Comparison of ENCODE assay signal across 8 mouse cellular contexts in the genomic region with DNA sequence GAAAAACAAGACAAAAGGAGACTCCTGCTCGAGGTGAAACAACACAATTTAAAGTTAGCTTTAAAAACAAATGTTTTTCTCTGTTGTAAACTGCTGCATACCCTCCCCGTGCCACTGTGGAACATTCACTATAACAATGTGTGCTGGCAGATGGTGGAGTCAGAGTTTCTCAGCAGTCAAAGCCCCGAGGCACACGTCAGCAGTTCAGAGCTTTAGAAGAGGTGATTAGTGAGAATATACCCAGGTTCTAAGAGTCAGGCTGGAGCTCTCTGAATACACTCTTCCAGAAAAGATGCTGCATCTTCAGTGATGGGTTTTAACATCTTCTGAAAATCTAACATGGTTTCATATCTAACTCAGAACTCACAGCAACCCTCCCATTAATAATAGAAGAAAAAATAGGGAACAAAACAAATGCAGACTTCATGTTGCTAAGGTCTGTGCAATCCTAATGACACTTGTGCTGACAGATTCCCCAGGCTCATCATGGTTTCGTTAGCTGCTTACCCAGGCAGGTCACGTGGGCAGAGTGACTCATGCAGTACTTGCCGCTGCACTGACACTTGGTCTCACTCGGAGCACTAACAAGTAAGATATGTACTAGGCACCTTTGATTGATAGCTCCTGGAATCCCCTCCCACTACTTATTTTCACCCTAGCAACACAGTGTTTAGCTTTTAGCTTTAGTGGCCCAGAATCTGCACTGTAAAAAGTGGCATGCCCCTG. TPM values are rescaled to one million over a fixed set of nuclear protein-coding genes. Genes with fewer than 3 reads are reported as not detected.
A peak's percentile ranks its signal among the peaks of the same experiment; 100 is the strongest.
DNase-seq lines count a peak whose midpoint lies in the region; ATAC-seq and TF ChIP-seq lines count a peak whose summit lies in the region.

No protein-coding gene starts in this region.

- peaks cover 22% of the 10 kb centered on the region for H3K4me1 ChIP-seq in liver, postnatal 0 days (ENCODE audit: insufficient read depth)
- H3K4me1 ChIP-seq in liver, embryonic 11.5 days (replicated peaks; ENCODE audit: control insufficient read depth, insufficient read depth, low read length) = peaks cover 6% of the 10 kb centered on the region
- H3K4me1 ChIP-seq in heart, embryonic 13.5 days = peaks cover 18% of the 10 kb centered on the region

- 0 out of 2 replicates have a peak overlapping the region, but pooled peaks have one; percentile 13 for H3K9ac ChIP-seq in liver, postnatal 0 days (replicated peaks)
- H3K9ac ChIP-seq in liver, embryonic 11.5 days (ENCODE audit: low read depth, low read length) = no peak overlapping the region
- H3K9ac ChIP-seq in heart, embryonic 13.5 days = no peak overlapping the region

- H3K27ac ChIP-seq in liver, postnatal 0 days (ENCODE audit: low read depth) = no peak overlapping the region; the same call in 1 of the 2 replicates
- H3K27ac ChIP-seq in liver, embryonic 11.5 days (ENCODE audit: low read depth, low read length) = no peak overlapping the region
- peak overlapping the region; percentile 55 for H3K27ac ChIP-seq in heart, embryonic 13.5 days (replicated peaks)

- TF ChIP-seq EP300 in liver, postnatal 0 days (IDR thresholded peaks at IDR 0.05; ENCODE audit: low read depth) = no peak

- H3K36me3 ChIP-seq in liver, postnatal 0 days (replicated peaks; ENCODE audit: insufficient read depth, low read length) = peaks cover 52% of the 10 kb centered on the region
- peaks cover 35% of the 10 kb centered on the region for H3K36me3 ChIP-seq in liver, embryonic 11.5 days (ENCODE audit: control insufficient read depth, insufficient read depth, low read length)
- H3K36me3 ChIP-seq in heart, embryonic 13.5 days = peaks cover 85% of the 10 kb centered on the region

- DNase-seq in liver, postnatal 0 days = no peak
- DNase-seq in liver, embryonic 11.5 days (ENCODE audit: low spot score) = no peak
- peak; percentile 75 for DNase-seq in lung, postnatal 25 days (ENCODE audit: low spot score)
- no peak for DNase-seq in thymus, postnatal 36 days
- no peak for DNase-seq in thymus, postnatal 10 days (ENCODE audit: low spot score in 2 of 2)

- H3K4me2 ChIP-seq in liver, postnatal 0 days (ENCODE audit: low read depth, low read length) = no peak overlapping the region
- H3K4me2 ChIP-seq in liver, embryonic 11.5 days = no peak overlapping the region
- no peak overlapping the region for H3K4me2 ChIP-seq in heart, embryonic 13.5 days

- peak; percentile 38; the same call in 1 of the 2 replicates for ATAC-seq in liver, postnatal 0 days
- no peak for ATAC-seq in liver, embryonic 11.5 days (replicated peaks; ENCODE audit: low FRiP score)
- ATAC-seq in activated CD4-positive, CD25-positive, alpha-beta regulatory T cell, adult 4 months = peak; percentile 61
- ATAC-seq in heart, embryonic 13.5 days (ENCODE audit: extremely low read depth, insufficient number of reproducible peaks, low FRiP score, low TSS enrichment) = no peak; the same call in 1 of the 2 replicates
- ATAC-seq in megakaryocyte, adult 5-6 weeks (ENCODE audit: poor library complexity, severe bottlenecking) = no peak

- no peaks in the 10 kb centered on the region for H3K9me3 ChIP-seq in liver, postnatal 0 days (ENCODE audit: low read length)
- no peaks in the 10 kb centered on the region for H3K9me3 ChIP-seq in liver, embryonic 11.5 days (ENCODE audit: control insufficient read depth, low read length)
- H3K9me3 ChIP-seq in heart, embryonic 13.5 days = no peaks in the 10 kb centered on the region

- 82% methylated on average over 8 of the region's 8 CpGs for WGBS in liver, postnatal 0 days (ENCODE audit: insufficient replicate concordance)
- WGBS in liver, embryonic 11.5 days = 74% methylated on average over 8 of the region's 8 CpGs
- 46% methylated on average over 8 of the region's 8 CpGs for WGBS in heart, embryonic 13.5 days

- no peaks in the 10 kb centered on the region for H3K27me3 ChIP-seq in liver, postnatal 0 days (ENCODE audit: insufficient read depth, low read length)
- H3K27me3 ChIP-seq in liver, embryonic 11.5 days (replicated peaks; ENCODE audit: control insufficient read depth, insufficient read depth, low read length) = no peaks in the 10 kb centered on the region
- H3K27me3 ChIP-seq in heart, embryonic 13.5 days (replicated peaks) = no peaks in the 10 kb centered on the region

- TF ChIP-seq CTCF in liver, postnatal 0 days (IDR thresholded peaks at IDR 0.05; ENCODE audit: low read depth) = no peak

- H3K4me3 ChIP-seq in liver, postnatal 0 days (ENCODE audit: low read depth, low read length) = no peak overlapping the region
- no peak overlapping the region for H3K4me3 ChIP-seq in liver, embryonic 11.5 days (ENCODE audit: low read depth, low read length)
- no peak overlapping the region for H3K4me3 ChIP-seq in heart, embryonic 13.5 days

RNA-seq across cellular contexts. Expression of gene Vil1, which starts 28.7 kb away (rescaled TPM):
- 0.13 and 0.19 TPM in 2 replicates for polyA plus RNA-seq in liver, postnatal 0 days (2015; fragmentation: Nextera tagmentation; extraction: Ambion mirVana)
- polyA plus RNA-seq in liver, embryonic 11.5 days (2014; fragmentation: Nextera tagmentation; extraction: Ambion mirVana) = 0.88 and 0.94 TPM in 2 replicates
- under 1 TPM in 1 of 2 experiments, not detected in 1; 0.13 TPM for polyA plus RNA-seq in activated CD4-positive, CD25-positive, alpha-beta regulatory T cell, adult 4 months (2017; shearing (Covaris generic))
- 0.19 and 0.45 TPM in 2 replicates for polyA plus RNA-seq in heart, embryonic 13.5 days (2015; fragmentation: Nextera tagmentation; extraction: Ambion mirVana)
- total RNA-seq in megakaryocyte, adult 5-6 weeks (2015) = not detected in 2 replicates
- total RNA-seq in megakaryocyte, adult 5-6 weeks (2017) = not detected in 2 replicates

RNA-seq across cellular contexts. Expression of gene Ctdsp1, which starts 46.6 kb away (rescaled TPM):
- 40.0 and 40.4 TPM in 2 replicates for polyA plus RNA-seq in liver, postnatal 0 days (2015; fragmentation: Nextera tagmentation; extraction: Ambion mirVana)
- polyA plus RNA-seq in liver, embryonic 11.5 days (2014; fragmentation: Nextera tagmentation; extraction: Ambion mirVana) = 65.2 and 71.1 TPM in 2 replicates
- 10 to 100 TPM; 29.9 to 31.9 TPM for polyA plus RNA-seq in activated CD4-positive, CD25-positive, alpha-beta regulatory T cell, adult 4 months (2017; shearing (Covaris generic))
- 57.3 and 60.4 TPM in 2 replicates for polyA plus RNA-seq in heart, embryonic 13.5 days (2015; fragmentation: Nextera tagmentation; extraction: Ambion mirVana)
- 130 and 145 TPM in 2 replicates for total RNA-seq in megakaryocyte, adult 5-6 weeks (2015)
- 53.2 and 61.1 TPM in 2 replicates for total RNA-seq in megakaryocyte, adult 5-6 weeks (2017)

Comparison
In these comparisons a context has a peak if more than half of its experiments do, and no peak if none do; other contexts are left out.
1. ATAC-seq: peak in liver, postnatal 0 days (single experiment) and activated CD4-positive, CD25-positive, alpha-beta regulatory T cell, adult 4 months (single experiment); none in liver, embryonic 11.5 days (single experiment), heart, embryonic 13.5 days (single experiment) and megakaryocyte, adult 5-6 weeks (single experiment).